Mouse (Mus musculus) thymus, adult 2 months (tissue): ENCODE data around the gene Nop2.

ENCODE experiments used
- CTCF ChIP-seq: fragments of 200-500 bp; IDR thresholded peaks from 2 replicates; pipeline ENCODE4 v1.5.1; 2012; ENCODE audit warnings: mild to moderate bottlenecking, control low read depth, low read length, moderate library complexity, borderline replicate concordance; ENCODE audit not compliant: control insufficient read depth, poor library complexity, insufficient read depth; ENCODE audit errors: extremely low read depth
- POLR2A ChIP-seq: fragments of 200-500 bp; IDR thresholded peaks from 2 replicates; pipeline ENCODE4 v1.6.1; 2012; ENCODE audit warnings: mild to moderate bottlenecking, low read length, control low read depth, moderate library complexity; ENCODE audit not compliant: control insufficient read depth, poor library complexity, insufficient read depth; ENCODE audit errors: extremely low read depth

GRCm38 (mm10) chr6:125145001-125145400, 13.3 kb downstream of the Nop2 start, which contains the start of gene Iffo1:
- 0 out of 2 replicates have a peak, but pooled peaks have one; percentile 55 for TF ChIP-seq POLR2A
- no peak; the same call in 1 of the 2 replicates for TF ChIP-seq CTCF
